Mouse (Mus musculus): ENCODE measurements around the gene Ankrd33. TPM values are rescaled to one million over a fixed set of nuclear protein-coding genes. Genes with fewer than 3 reads are reported as not detected.

The Ankrd33 gene
- polyA plus RNA-seq (2014; fragmentation: Illumina TruSeq; extraction: RNeasy Lipid Tissue Mini Kit (QIAGEN cat#74804); ENCODE audit: low read depth, low replicate concordance): not detected

GRCm38 (mm10) chr15:101115511-101116110 is at the start of gene Ankrd33:
Ankrd33 (plus strand) TSS chr15:101115755.

GRCm38 (mm10) chr15:101077813-101078730 is 37.5 kb upstream of the Ankrd33 start, which contains the start of gene Fignl2:
Fignl2 (minus strand) TSS chr15:101078567.

GRCm38 (mm10) chr15:101128181-101129089 is 12.9 kb downstream of the Ankrd33 start, which contains the start of gene Acvrl1:
Acvrl1 (plus strand) TSS chr15:101128522.

Other genes with a start within 250 kb of the Ankrd33 start
- gene Scn8a, start 245.9 kb upstream of the Ankrd33 start, polyA plus RNA-seq (2014; fragmentation: Illumina TruSeq; extraction: RNeasy Lipid Tissue Mini Kit (QIAGEN cat#74804); ENCODE audit: low read depth, low replicate concordance): 3.0 TPM
- 0.72 TPM for gene Gm47841, start 68.4 kb upstream of the Ankrd33 start, polyA plus RNA-seq (2014; fragmentation: Illumina TruSeq; extraction: RNeasy Lipid Tissue Mini Kit (QIAGEN cat#74804); ENCODE audit: low read depth, low replicate concordance)
- 3.7 TPM for gene Fignl2, start 37.2 kb upstream of the Ankrd33 start, polyA plus RNA-seq (2014; fragmentation: Illumina TruSeq; extraction: RNeasy Lipid Tissue Mini Kit (QIAGEN cat#74804); ENCODE audit: low read depth, low replicate concordance)
- gene Acvrl1, start 12.8 kb downstream of the Ankrd33 start, polyA plus RNA-seq (2014; fragmentation: Illumina TruSeq; extraction: RNeasy Lipid Tissue Mini Kit (QIAGEN cat#74804); ENCODE audit: low read depth, low replicate concordance): 26.2 TPM
- 25.3 TPM for gene Acvr1b, start 58.3 kb downstream of the Ankrd33 start, polyA plus RNA-seq (2014; fragmentation: Illumina TruSeq; extraction: RNeasy Lipid Tissue Mini Kit (QIAGEN cat#74804); ENCODE audit: low read depth, low replicate concordance)
- 4.1 TPM for gene Grasp, start 108.4 kb downstream of the Ankrd33 start, polyA plus RNA-seq (2014; fragmentation: Illumina TruSeq; extraction: RNeasy Lipid Tissue Mini Kit (QIAGEN cat#74804); ENCODE audit: low read depth, low replicate concordance)
- gene Nr4a1, start 138.5 kb downstream of the Ankrd33 start, polyA plus RNA-seq (2014; fragmentation: Illumina TruSeq; extraction: RNeasy Lipid Tissue Mini Kit (QIAGEN cat#74804); ENCODE audit: low read depth, low replicate concordance): 34.9 TPM
- 23.9 TPM for gene Atg101, start 168.5 kb downstream of the Ankrd33 start, polyA plus RNA-seq (2014; fragmentation: Illumina TruSeq; extraction: RNeasy Lipid Tissue Mini Kit (QIAGEN cat#74804); ENCODE audit: low read depth, low replicate concordance)
- gene 6030408B16Rik, start 177.5 kb downstream of the Ankrd33 start, polyA plus RNA-seq (2014; fragmentation: Illumina TruSeq; extraction: RNeasy Lipid Tissue Mini Kit (QIAGEN cat#74804); ENCODE audit: low read depth, low replicate concordance): 3.1 TPM